Mouse (Mus musculus) CH12.LX (cell line): Measurements from ENCODE around the gene Ndufa12.

ENCODE experiments used
- CHD2 ChIP-seq: IDR thresholded peaks from 2 replicates; pipeline ENCODE4 v1.6.1; 2011; ENCODE audit warnings: low read length, improper control_type of control experiment
- CTCF ChIP-seq, 2 experiments: IDR thresholded peaks in 1 of 2; conservative IDR thresholded peaks in 1 of 2; 2 replicates each; pipeline ENCODE4 v1.5.1; 2011 to 2012; ENCODE audit warnings: low read depth in 2 of 2, low read length in 2 of 2, improper control_type of control experiment in 1 of 2, inconsistent platforms in 1 of 2, mild to moderate bottlenecking in 1 of 2, moderate library complexity in 1 of 2
- ETS1 ChIP-seq: conservative IDR thresholded peaks from 2 replicates; pipeline ENCODE4 v1.6.1; 2012; ENCODE audit warnings: low read depth, mild to moderate bottlenecking, inconsistent platforms, low read length, improper control_type of control experiment, moderate library complexity
- GABPA ChIP-seq: IDR thresholded peaks from 2 replicates; pipeline ENCODE4 v1.6.1; 2012; ENCODE audit warnings: low read depth, low read length, improper control_type of control experiment, inconsistent platforms; ENCODE audit not compliant: insufficient replicate concordance
- MAX ChIP-seq: IDR thresholded peaks from 2 replicates; pipeline ENCODE4 v1.6.1; 2011; ENCODE audit warnings: low read length, improper control_type of control experiment
- NRF1 ChIP-seq: IDR thresholded peaks from 2 replicates; pipeline ENCODE4 v1.6.1; 2014; ENCODE audit warnings: low read depth, mild to moderate bottlenecking, inconsistent platforms, low read length, improper control_type of control experiment, moderate library complexity
- POLR2A ChIP-seq: IDR thresholded peaks from 2 replicates; pipeline ENCODE4 v1.6.1; 2011; ENCODE audit warnings: low read depth, mild to moderate bottlenecking, improper control_type of control experiment, low read length
- POLR2AphosphoS2 ChIP-seq: IDR thresholded peaks from 2 replicates; pipeline ENCODE4 v1.6.1; 2011; ENCODE audit warnings: low read depth, low read length, improper control_type of control experiment
- UBTF ChIP-seq: IDR thresholded peaks from 2 replicates; pipeline ENCODE4 v1.6.1; 2012; ENCODE audit warnings: low read depth, mild to moderate bottlenecking, inconsistent platforms, low read length, improper control_type of control experiment, moderate library complexity
- ZKSCAN1 ChIP-seq: IDR thresholded peaks from 2 replicates; pipeline ENCODE4 v1.6.1; 2012; ENCODE audit warnings: low read depth, inconsistent platforms, low read length, improper control_type of control experiment, borderline replicate concordance
- ZNF384 ChIP-seq: IDR thresholded peaks from 2 replicates; pipeline ENCODE4 v1.6.1; 2012; ENCODE audit warnings: low read depth, low read length, improper control_type of control experiment, inconsistent platforms

DNA sequence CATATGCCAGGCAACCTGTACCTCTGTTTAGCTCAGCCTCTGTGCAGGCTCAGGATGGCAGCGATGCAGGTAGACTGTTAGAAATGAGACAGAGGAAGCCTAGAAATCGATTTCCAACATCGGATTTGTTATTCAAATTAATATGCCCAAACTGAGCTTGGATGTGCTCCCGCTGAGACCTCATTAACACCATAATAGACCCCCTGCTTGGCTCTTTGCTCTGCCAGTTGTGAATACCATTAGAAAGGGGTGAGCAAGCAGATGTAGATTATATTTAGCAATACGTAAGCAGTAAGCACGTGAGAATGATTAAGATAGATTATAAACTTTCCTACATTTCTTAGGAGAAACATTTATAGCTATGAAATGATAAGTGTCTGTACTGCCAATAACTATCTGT is 25.8 kb upstream of the Ndufa12 start:
- no peak for TF ChIP-seq CTCF (conservative IDR thresholded peaks at IDR 0.05 in 1 of 2, IDR thresholded peaks at IDR 0.05 in 1 of 2; ENCODE audit: low read depth in 2 of 2, low read length in 2 of 2)
- no peak for TF ChIP-seq ETS1
- TF ChIP-seq UBTF: no peak
- TF ChIP-seq POLR2A: no peak
- TF ChIP-seq CHD2: no peak
- TF ChIP-seq MAX: no peak
- TF ChIP-seq NRF1: no peak
- TF ChIP-seq GABPA: no peak
- TF ChIP-seq ZKSCAN1: no peak
- no peak for TF ChIP-seq ZNF384
- no peak for TF ChIP-seq POLR2AphosphoS2
